Mouse (Mus musculus) lung, postnatal 0 days (tissue): ENCODE results near the gene Mtx3.

ENCODE experiments used
- CTCF ChIP-seq: IDR thresholded peaks from 2 replicates; pipeline ENCODE4 v1.5.1; 2016; ENCODE audit warnings: antibody characterized with exemption, mild to moderate bottlenecking
- EP300 ChIP-seq: IDR thresholded peaks from 2 replicates; pipeline ENCODE4 v1.6.1; 2016; ENCODE audit warnings: antibody characterized with exemption, mild to moderate bottlenecking, control low read depth

DNA sequence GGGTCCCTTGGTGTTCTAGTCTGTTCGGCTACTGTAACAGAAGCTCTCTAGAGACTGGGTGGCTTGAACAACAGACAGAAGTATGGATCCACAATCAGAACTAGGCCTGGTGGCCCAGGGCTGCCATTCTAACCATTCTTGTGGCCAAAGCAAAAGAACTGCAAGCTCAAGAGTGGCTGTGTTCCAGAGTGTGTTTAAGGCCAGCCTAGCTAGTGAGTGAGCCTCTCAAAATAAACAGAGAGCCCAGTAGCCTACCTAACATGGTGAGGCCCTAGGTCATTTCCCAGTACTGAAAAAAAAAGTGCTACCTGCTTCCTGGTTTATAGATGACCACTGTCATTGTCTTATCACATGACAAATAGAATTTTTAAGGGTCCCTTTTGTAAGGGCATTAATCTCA lies 39.6 kb downstream of the Mtx3 start:
- TF ChIP-seq CTCF (no peak), EP300 (no peak)
